In genomic region chr5:38795139-38795538, GRCm38 (mm10) we compare ENCODE assay signal across 23 mouse cellular contexts.
A peak's percentile ranks its signal among the peaks of the same experiment; 100 is the strongest.
DNase-seq lines count a peak whose midpoint lies in the region; ATAC-seq lines count a peak whose summit lies in the region.
"Had no signal": no experiment of that assay in that cellular context is flagged by ENCODE, and none has a peak within 500 bp of the region (broad histone marks: within the 10 kb centered on the region; RNA-seq: fewer than 3 reads in every experiment).

No protein-coding gene starts in this region.

- H3K4me3 ChIP-seq in forebrain, embryonic 13.5 days: no peak overlapping the region
- no peak overlapping the region for H3K4me3 ChIP-seq in forebrain, embryonic 12.5 days (replicated peaks)
- no peak overlapping the region for H3K4me3 ChIP-seq in midbrain, embryonic 16.5 days (ENCODE audit: low read depth, low read length)
- H3K4me3 ChIP-seq in midbrain, embryonic 10.5 days: no peak overlapping the region
- no peak overlapping the region for H3K4me3 ChIP-seq in hindbrain, embryonic 16.5 days (ENCODE audit: low read length)
- H3K4me3 ChIP-seq: layer of hippocampus, adult 2 months; limb, embryonic 15.5 days; liver, embryonic 15.5 days; neural tube, embryonic 12.5 days; stomach, embryonic 15.5 days had no signal

- ATAC-seq in forebrain, embryonic 13.5 days: peak; percentile 37
- no peak for ATAC-seq in forebrain, embryonic 12.5 days (ENCODE audit: low FRiP score)
- ATAC-seq in midbrain, embryonic 16.5 days: peak; percentile 57; the same call in 1 of the 2 replicates
- ATAC-seq in hindbrain, embryonic 16.5 days: no peak
- ATAC-seq: lung, postnatal 0 days had no signal

- H3K9ac ChIP-seq in forebrain, embryonic 13.5 days: no peak overlapping the region
- H3K9ac ChIP-seq in forebrain, embryonic 12.5 days: no peak overlapping the region
- no peak overlapping the region for H3K9ac ChIP-seq in midbrain, embryonic 16.5 days (ENCODE audit: low read depth, low read length)
- no peak overlapping the region for H3K9ac ChIP-seq in hindbrain, embryonic 16.5 days (ENCODE audit: low read depth, low read length)
- H3K9ac ChIP-seq: limb, embryonic 15.5 days; liver, embryonic 15.5 days; neural tube, embryonic 12.5 days; stomach, embryonic 15.5 days had no signal

- H3K27ac ChIP-seq in forebrain, embryonic 13.5 days: no peak overlapping the region
- H3K27ac ChIP-seq in forebrain, embryonic 12.5 days: no peak overlapping the region
- H3K27ac ChIP-seq in midbrain, embryonic 16.5 days (ENCODE audit: low read length): no peak overlapping the region
- H3K27ac ChIP-seq in midbrain, embryonic 10.5 days (replicated peaks): no peak overlapping the region
- H3K27ac ChIP-seq in hindbrain, embryonic 16.5 days (ENCODE audit: low read depth, low read length): 0 out of 2 replicates have a peak overlapping the region, but pooled peaks have one; percentile 7
- H3K27ac ChIP-seq: kidney, postnatal 0 days; layer of hippocampus, adult 2 months; limb, embryonic 15.5 days; liver, embryonic 15.5 days; neural tube, embryonic 12.5 days; stomach, embryonic 15.5 days had no signal

- no peak for DNase-seq in midbrain, embryonic 10.5 days (ENCODE audit: low spot score)
- peak; percentile 55 for DNase-seq in retina, postnatal 1 day
- no peak for DNase-seq in B cell, adult 2 months
- no peak for DNase-seq in gastrocnemius, adult 18-20 months (ENCODE audit: low spot score)
- DNase-seq: adrenal gland, postnatal 14 days; cerebellum, adult 11-12 months; gastrocnemius, postnatal 36 days; kidney, adult 11 months; layer of hippocampus, postnatal 36 days; right cerebral cortex, postnatal 25 days; thymus, adult 2 months had no signal

- no peaks in the 10 kb centered on the region for H3K27me3 ChIP-seq in forebrain, embryonic 13.5 days
- H3K27me3 ChIP-seq in forebrain, embryonic 12.5 days: peaks cover 4% of the 10 kb centered on the region; the same call in 1 of the 2 replicates
- H3K27me3 ChIP-seq in midbrain, embryonic 16.5 days (ENCODE audit: control insufficient read depth, insufficient read depth, low read depth, low read length): no peaks in the 10 kb centered on the region
- no peaks in the 10 kb centered on the region for H3K27me3 ChIP-seq in midbrain, embryonic 10.5 days (ENCODE audit: low read depth, poor library complexity, severe bottlenecking)
- H3K27me3 ChIP-seq in hindbrain, embryonic 16.5 days (replicated peaks; ENCODE audit: control insufficient read depth, insufficient read depth, low read length): no peaks in the 10 kb centered on the region
- H3K27me3 ChIP-seq: limb, embryonic 15.5 days; liver, embryonic 15.5 days; neural tube, embryonic 12.5 days; stomach, embryonic 15.5 days had no signal

- no peak overlapping the region for H3K4me2 ChIP-seq in forebrain, embryonic 13.5 days
- H3K4me2 ChIP-seq in forebrain, embryonic 12.5 days: no peak overlapping the region
- no peak overlapping the region for H3K4me2 ChIP-seq in midbrain, embryonic 16.5 days (ENCODE audit: low read length)
- no peak overlapping the region for H3K4me2 ChIP-seq in hindbrain, embryonic 16.5 days (ENCODE audit: low read length)
- H3K4me2 ChIP-seq: limb, embryonic 15.5 days; liver, embryonic 15.5 days; neural tube, embryonic 12.5 days; stomach, embryonic 15.5 days had no signal

- 52% methylated on average over 11 of the region's 11 CpGs for WGBS in forebrain, embryonic 13.5 days
- WGBS in forebrain, embryonic 12.5 days: 61% methylated on average over 11 of the region's 11 CpGs
- WGBS in midbrain, embryonic 16.5 days: 52% methylated on average over 11 of the region's 11 CpGs
- 79% methylated on average over 11 of the region's 11 CpGs for WGBS in midbrain, embryonic 10.5 days
- 55% methylated on average over 11 of the region's 11 CpGs for WGBS in hindbrain, embryonic 16.5 days

- peaks cover 12% of the 10 kb centered on the region for H3K4me1 ChIP-seq in forebrain, embryonic 13.5 days
- H3K4me1 ChIP-seq in forebrain, embryonic 12.5 days: peaks cover 5% of the 10 kb centered on the region; the same call in 1 of the 2 replicates
- peaks cover 4% of the 10 kb centered on the region; the same call in 1 of the 2 replicates for H3K4me1 ChIP-seq in midbrain, embryonic 16.5 days (ENCODE audit: control insufficient read depth, insufficient read depth, low read length)
- no peaks in the 10 kb centered on the region for H3K4me1 ChIP-seq in midbrain, embryonic 10.5 days
- H3K4me1 ChIP-seq in hindbrain, embryonic 16.5 days (ENCODE audit: control insufficient read depth, insufficient read depth, low read depth, low read length): no peaks in the 10 kb centered on the region; the same call in 1 of the 2 replicates
- H3K4me1 ChIP-seq: liver, embryonic 15.5 days; neural tube, embryonic 12.5 days; stomach, embryonic 15.5 days had no signal

- H3K36me3 ChIP-seq in forebrain, embryonic 13.5 days (ENCODE audit: poor library complexity, severe bottlenecking): no peaks in the 10 kb centered on the region
- H3K36me3 ChIP-seq in forebrain, embryonic 12.5 days (replicated peaks): no peaks in the 10 kb centered on the region
- H3K36me3 ChIP-seq in midbrain, embryonic 16.5 days (ENCODE audit: control insufficient read depth, insufficient read depth, low read length): no peaks in the 10 kb centered on the region
- no peaks in the 10 kb centered on the region for H3K36me3 ChIP-seq in midbrain, embryonic 10.5 days
- no peaks in the 10 kb centered on the region for H3K36me3 ChIP-seq in hindbrain, embryonic 16.5 days (ENCODE audit: control insufficient read depth, insufficient read depth, low read length)
- H3K36me3 ChIP-seq: G1E; limb, embryonic 15.5 days; liver, embryonic 15.5 days; neural tube, embryonic 12.5 days; stomach, embryonic 15.5 days had no signal

- H3K9me3 ChIP-seq in forebrain, embryonic 13.5 days (replicated peaks): no peaks in the 10 kb centered on the region
- H3K9me3 ChIP-seq in forebrain, embryonic 12.5 days: no peaks in the 10 kb centered on the region
- no peaks in the 10 kb centered on the region for H3K9me3 ChIP-seq in midbrain, embryonic 16.5 days (replicated peaks; ENCODE audit: control insufficient read depth, low read length, poor library complexity, severe bottlenecking)
- H3K9me3 ChIP-seq in midbrain, embryonic 10.5 days (replicated peaks): no peaks in the 10 kb centered on the region
- no peaks in the 10 kb centered on the region for H3K9me3 ChIP-seq in hindbrain, embryonic 16.5 days (ENCODE audit: control insufficient read depth, low read length)
- H3K9me3 ChIP-seq: G1E; limb, embryonic 15.5 days; liver, embryonic 15.5 days; neural tube, embryonic 12.5 days; stomach, embryonic 15.5 days had no signal

Comparison
In these comparisons a context has a peak if more than half of its experiments do, and no peak if none do; other contexts are left out.
1. ATAC-seq: peak in forebrain, embryonic 13.5 days (single experiment) and midbrain, embryonic 16.5 days (single experiment); none in forebrain, embryonic 12.5 days (single experiment) and hindbrain, embryonic 16.5 days (single experiment).